Mouse (Mus musculus) kidney, adult 18-20 months (tissue): ENCODE data around the gene Asb15.

ENCODE experiments used
- DNase-seq: peaks from one replicate; pipeline ENCODE4 v3.0.0; 2021

Asb15 gene

GRCm38 (mm10) chr6:24528064-24528243 lies at the start of gene Asb15:
Asb15 (plus strand) TSS chr6:24528144.
- no peak for DNase-seq

- no peak for DNase-seq
These were observed 41.4 kb upstream of the Asb15 start for GRCm38 (mm10) chr6:24486530-24486929.

- DNase-seq, result no peak
These were observed 37.6 kb upstream of the Asb15 start for GRCm38 (mm10) chr6:24490341-24490740.

GRCm38 (mm10) chr6:24504141-24504540 lies 23.8 kb upstream of the Asb15 start:
- no peak for DNase-seq

GRCm38 (mm10) chr6:24514552-24515284 lies 13.2 kb upstream of the Asb15 start, which contains the start of gene Iqub:
Iqub (minus strand) TSS chr6:24515067.
- peak; percentile 32 for DNase-seq

- DNase-seq, result no peak
These were observed 11.7 kb upstream of the Asb15 start for GRCm38 (mm10) chr6:24516197-24516596.

GRCm38 (mm10) chr6:24525705-24526104 lies 2.2 kb upstream of the Asb15 start:
- no peak for DNase-seq

- peak; percentile 92 for DNase-seq
These were observed 535 bp upstream of the Asb15 start, which contains the start of gene Ndufa5 for GRCm38 (mm10) chr6:24527155-24528063. Ndufa5 (minus strand) TSS chr6:24528013.

- peak; percentile 47 for DNase-seq
These were observed 2.2 kb downstream of the Asb15 start for GRCm38 (mm10) chr6:24530166-24530565.

- DNase-seq, result no peak
These were observed 2.9 kb downstream of the Asb15 start for GRCm38 (mm10) chr6:24530711-24531420.

- DNase-seq, result no peak
These were observed 4.9 kb downstream of the Asb15 start for GRCm38 (mm10) chr6:24532804-24533203.

- DNase-seq, result no peak
These were observed 10.5 kb downstream of the Asb15 start for GRCm38 (mm10) chr6:24538435-24538834.

GRCm38 (mm10) chr6:24540106-24540505 lies 12.2 kb downstream of the Asb15 start:
- DNase-seq, result no peak

GRCm38 (mm10) chr6:24542393-24542792 lies 14.4 kb downstream of the Asb15 start:
- DNase-seq, result no peak

- no peak for DNase-seq
These were observed 15.2 kb downstream of the Asb15 start for GRCm38 (mm10) chr6:24543119-24543591.

GRCm38 (mm10) chr6:24546716-24547420 lies 18.9 kb downstream of the Asb15 start:
- no peak for DNase-seq

- DNase-seq, result no peak
These were observed 21.9 kb downstream of the Asb15 start for GRCm38 (mm10) chr6:24549801-24550200.

GRCm38 (mm10) chr6:24552046-24552445 lies 24.1 kb downstream of the Asb15 start:
- no peak for DNase-seq

GRCm38 (mm10) chr6:24554427-24555086 lies 26.6 kb downstream of the Asb15 start:
- no peak for DNase-seq

GRCm38 (mm10) chr6:24555488-24555887 lies 27.5 kb downstream of the Asb15 start:
- DNase-seq, result no peak

GRCm38 (mm10) chr6:24564081-24564480 lies 36.1 kb downstream of the Asb15 start:
- DNase-seq, result no peak

GRCm38 (mm10) chr6:24564886-24565285 lies 36.9 kb downstream of the Asb15 start:
- DNase-seq, result no peak
